Mouse (Mus musculus) mesoderm, embryonic 11.5 days (tissue): ENCODE results near the gene Jsrp1.

Source experiments
- DNase-seq: peaks from one replicate; pipeline ENCODE4 v3.0.0-alpha.2; 2012; ENCODE audit warnings: low read depth, low spot score

Jsrp1 gene

DNA sequence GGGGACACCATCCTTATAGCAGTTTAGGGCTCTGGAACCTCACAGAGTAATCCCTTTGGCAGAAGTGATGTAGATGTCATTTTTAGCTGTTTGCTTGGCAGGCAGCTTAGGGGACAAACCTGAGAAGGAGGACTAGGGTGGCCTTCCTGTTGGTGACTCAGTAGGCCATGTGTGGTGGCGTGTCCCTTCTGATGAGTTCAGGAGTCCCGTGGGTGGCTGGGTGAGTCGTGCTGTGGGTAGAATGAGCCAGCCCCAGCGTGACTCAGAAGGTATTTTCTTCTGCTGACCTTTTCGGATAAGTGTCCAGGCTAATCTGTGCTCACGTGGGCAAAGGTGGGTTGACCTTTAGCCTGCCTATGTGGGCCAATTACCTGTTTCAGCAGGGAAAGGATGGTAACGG is 54.6 kb downstream of the Jsrp1 start:
- no peak for DNase-seq
